Mouse (Mus musculus): ENCODE data around the gene Msrb1.

- TF ChIP-seq MAFK (IDR thresholded peaks at IDR 0.05; ENCODE audit: insufficient read depth, low read depth, low read length) (no peak), CHD2 (IDR thresholded peaks at IDR 0.05; ENCODE audit: low read depth, low read length) (no peak), ZC3H11A (IDR thresholded peaks at IDR 0.05; ENCODE audit: borderline replicate concordance, low read depth, low read length) (no peak), ZNF384 (IDR thresholded peaks at IDR 0.05; ENCODE audit: low read depth, low read length) (no peak), HCFC1 (IDR thresholded peaks at IDR 0.05; ENCODE audit: borderline replicate concordance, insufficient read depth, low read length) (no peak)
Measured at GRCm38 (mm10) chr17:24746986-24747385, 10.5 kb downstream of the Msrb1 start.
